Mouse (Mus musculus): ENCODE measurements at regions not wholly inside any gene's neighbourhood (a gene's known extent, or its start where the extent isn't known, plus 50 kb on each side); places are given as distances from the start of the nearest gene placed in this dataset.

- no peak for DNase-seq (ENCODE audit: low spot score)
Observed at GRCm38 (mm10) chr6:135610504-135611096, 248.3 kb downstream of the Emp1 start.

- no peak for DNase-seq (ENCODE audit: low spot score)
Observed at GRCm38 (mm10) chr6:135627928-135628327, 265.6 kb downstream of the Emp1 start.

GRCm38 (mm10) chr6:135629236-135629635 is 266.9 kb downstream of the Emp1 start:
- no peak for DNase-seq (ENCODE audit: low spot score)

GRCm38 (mm10) chr6:135632671-135633070 is 270.3 kb downstream of the Emp1 start:
- DNase-seq (ENCODE audit: low spot score), result no peak

- DNase-seq (ENCODE audit: low spot score), result no peak
Observed at GRCm38 (mm10) chr6:135636648-135637047, 274.3 kb downstream of the Emp1 start.

- DNase-seq (ENCODE audit: low spot score), result no peak
Observed at GRCm38 (mm10) chr6:135642711-135643110, 280.4 kb downstream of the Emp1 start.

GRCm38 (mm10) chr6:135646177-135646576 is 283.8 kb downstream of the Emp1 start:
- no peak for DNase-seq (ENCODE audit: low spot score)

GRCm38 (mm10) chr6:135653002-135653401 is 290.7 kb downstream of the Emp1 start:
- DNase-seq (ENCODE audit: low spot score), result no peak

GRCm38 (mm10) chr6:135662386-135662785 is 300.0 kb downstream of the Emp1 start:
- DNase-seq (ENCODE audit: low spot score), result no peak

GRCm38 (mm10) chr6:135662801-135663537 is 300.6 kb downstream of the Emp1 start:
- DNase-seq (ENCODE audit: low spot score), result no peak
